Comparison of ENCODE assay signal across 17 mouse cellular contexts in the genomic region with DNA sequence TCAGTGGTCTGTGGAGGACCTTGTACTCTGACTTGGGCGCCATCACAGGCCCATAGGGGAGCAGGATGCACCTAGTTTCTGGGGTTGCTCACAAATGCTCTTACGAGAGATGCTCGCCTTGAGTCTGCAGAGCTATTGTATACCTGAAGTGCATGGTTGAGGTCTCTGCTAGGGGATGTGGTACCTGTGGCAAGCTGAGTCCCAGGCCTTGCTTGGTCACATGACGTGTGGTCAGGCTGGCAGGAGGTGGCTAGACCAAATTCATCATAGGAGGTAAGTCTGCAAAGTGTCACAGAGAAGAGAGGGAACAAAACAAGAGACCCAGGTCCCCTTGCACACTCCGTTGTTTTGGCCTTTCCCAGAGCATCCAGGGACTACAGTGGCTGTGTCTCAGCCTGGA. TPM values are rescaled to one million over a fixed set of nuclear protein-coding genes. Genes with fewer than 3 reads are reported as not detected.
DNase-seq lines count a peak whose midpoint lies in the region.
"Had no signal": no experiment of that assay in that cellular context is flagged by ENCODE, and none has a peak within 500 bp of the region (broad histone marks: within the 10 kb centered on the region; RNA-seq: fewer than 3 reads in every experiment).

No protein-coding gene starts in this region.

- peak; percentile 42 for DNase-seq in CD8-positive naive resting alpha-beta T cell, adult 2 months (ENCODE audit: low read depth in 2 of 2, low spot score in 2 of 2)
- peak; percentile 43 for DNase-seq in induced T-regulatory cell, adult 2 months (ENCODE audit: low read depth)
- peak; percentile 71 to 80 for DNase-seq in natural killer cell, adult 2 months (ENCODE audit: low spot score in 2 of 2)
- no peak for DNase-seq in lung, postnatal 10 days
- no peak for DNase-seq in adrenal gland, postnatal 4 days (ENCODE audit: low spot score in 2 of 2)
- DNase-seq in heart, adult 11 months, result no peak
- no peak for DNase-seq in testis, postnatal 10 days (ENCODE audit: low spot score)
- DNase-seq: adrenal gland, postnatal 10 days; adrenal gland, postnatal 25 days; cerebellum, adult 11-12 months; cerebellum, adult 2 months; cerebellum, adult 9-10 months; cerebellum, postnatal 10 days; cerebellum, postnatal 25 days; forebrain, postnatal 0 days had no signal

RNA-seq across cellular contexts. Expression of gene Cd7, which starts 19.7 kb away (rescaled TPM):
- under 1 TPM; 0.42 to 0.54 TPM for total RNA-seq in adrenal gland, postnatal 4 days (2021)
- total RNA-seq: adrenal gland, postnatal 25 days; forebrain, postnatal 0 days had no signal

RNA-seq across cellular contexts. Expression of gene Csnk1d, which starts 28.4 kb away (rescaled TPM):
- 100 to 1,000 TPM; 165 to 166 TPM for total RNA-seq in adrenal gland, postnatal 4 days (2021)

RNA-seq across cellular contexts. Expression of gene Sectm1b, which starts 43.9 kb away (rescaled TPM):
- under 1 TPM; 0.48 TPM for total RNA-seq in adrenal gland, postnatal 4 days (2021)
- total RNA-seq: adrenal gland, postnatal 10 days; adrenal gland, postnatal 25 days; ES-E14; forebrain, postnatal 0 days; MEL had no signal

Comparison
In these comparisons a context has a peak if more than half of its experiments do, and no peak if none do; other contexts are left out.
1. DNase-seq: peak in CD8-positive naive resting alpha-beta T cell, adult 2 months (2 of 2), induced T-regulatory cell, adult 2 months (single experiment) and natural killer cell, adult 2 months (2 of 2); none in lung, postnatal 10 days (single experiment), adrenal gland, postnatal 4 days (0 of 2), heart, adult 11 months (single experiment) and testis, postnatal 10 days (single experiment).